Mouse (Mus musculus) CD4-positive naive resting alpha-beta T cell, adult 76 days (primary cell): ENCODE results near the gene Gm10058. TPM values are rescaled to one million over a fixed set of nuclear protein-coding genes. Genes with fewer than 3 reads are reported as not detected.

Source experiments
- total RNA-seq: library from RNA; stranded (reverse); gene quantifications from one replicate; pipeline ENCODE4 v1.2.4, GENCODE M21; 2023

The Gm10058 gene
- total RNA-seq = not detected

DNA sequence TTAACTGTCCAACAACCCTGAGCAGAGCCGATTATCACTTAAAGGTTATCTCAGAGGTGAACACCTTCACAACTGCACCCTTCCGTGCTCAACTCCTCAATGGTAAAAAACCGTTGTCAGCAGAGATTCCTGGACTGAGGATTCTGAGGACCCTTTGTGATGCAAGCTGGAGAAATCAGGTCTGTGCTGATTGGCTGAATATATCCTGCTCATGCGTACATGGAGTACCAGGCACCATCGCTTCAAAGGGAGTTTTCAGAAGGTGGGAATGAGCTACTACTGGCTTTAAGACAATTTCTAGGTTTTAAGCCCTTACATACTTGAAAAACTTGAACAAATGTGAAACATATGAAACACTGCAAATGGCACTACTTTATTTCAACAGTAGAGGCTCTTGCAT is at the start of gene Gm10058:
Gm10058 (minus strand) TSS at position 101 of the 400 bp plus-strand sequence.

